Comparison of ENCODE assay signal across 10 mouse cellular contexts in genomic region chr11:45907301-45907700, GRCm38 (mm10).
"Had no signal": no experiment of that assay in that cellular context is flagged by ENCODE, and none has a peak within 500 bp of the region (broad histone marks: within the 10 kb centered on the region; RNA-seq: fewer than 3 reads in every experiment).

No protein-coding gene starts in this region.

- H3K27me3 ChIP-seq: limb, embryonic 15.5 days; liver, embryonic 15.5 days; midbrain, embryonic 13.5 days; stomach, embryonic 15.5 days had no signal

- H3K4me3 ChIP-seq: limb, embryonic 15.5 days; liver, embryonic 15.5 days; midbrain, embryonic 13.5 days; stomach, embryonic 15.5 days had no signal

- DNase-seq: kidney, adult 2 months; lung, embryonic 14.5 days; right cerebral cortex, postnatal 14 days; thymus, adult 2 months; thymus, postnatal 25 days had no signal

- H3K9ac ChIP-seq: limb, embryonic 15.5 days; liver, embryonic 15.5 days; lung, embryonic 14.5 days; midbrain, embryonic 13.5 days; stomach, embryonic 15.5 days had no signal

- ATAC-seq: intestine, embryonic 16.5 days; midbrain, embryonic 13.5 days had no signal

- H3K4me1 ChIP-seq: limb, embryonic 15.5 days; midbrain, embryonic 13.5 days; stomach, embryonic 15.5 days had no signal

- H3K27ac ChIP-seq: limb, embryonic 15.5 days; liver, embryonic 15.5 days; midbrain, embryonic 13.5 days; stomach, embryonic 15.5 days had no signal

- H3K4me2 ChIP-seq: limb, embryonic 15.5 days; liver, embryonic 15.5 days; lung, embryonic 14.5 days; midbrain, embryonic 13.5 days; stomach, embryonic 15.5 days had no signal

- H3K9me3 ChIP-seq: limb, embryonic 15.5 days; liver, embryonic 15.5 days; midbrain, embryonic 13.5 days; stomach, embryonic 15.5 days had no signal
